Mouse (Mus musculus): ENCODE results near the gene Gm7075. TPM values are rescaled to one million over a fixed set of nuclear protein-coding genes. Genes with fewer than 3 reads are reported as not detected.
"Not testable (repeated sequence)": the region's sequence is repeated elsewhere in the genome, so short reads cannot be mapped to it uniquely, and the experiment has no call there.

Gene Gm7075
- polyA plus RNA-seq (2017; shearing (Covaris generic)): not detected

DNA sequence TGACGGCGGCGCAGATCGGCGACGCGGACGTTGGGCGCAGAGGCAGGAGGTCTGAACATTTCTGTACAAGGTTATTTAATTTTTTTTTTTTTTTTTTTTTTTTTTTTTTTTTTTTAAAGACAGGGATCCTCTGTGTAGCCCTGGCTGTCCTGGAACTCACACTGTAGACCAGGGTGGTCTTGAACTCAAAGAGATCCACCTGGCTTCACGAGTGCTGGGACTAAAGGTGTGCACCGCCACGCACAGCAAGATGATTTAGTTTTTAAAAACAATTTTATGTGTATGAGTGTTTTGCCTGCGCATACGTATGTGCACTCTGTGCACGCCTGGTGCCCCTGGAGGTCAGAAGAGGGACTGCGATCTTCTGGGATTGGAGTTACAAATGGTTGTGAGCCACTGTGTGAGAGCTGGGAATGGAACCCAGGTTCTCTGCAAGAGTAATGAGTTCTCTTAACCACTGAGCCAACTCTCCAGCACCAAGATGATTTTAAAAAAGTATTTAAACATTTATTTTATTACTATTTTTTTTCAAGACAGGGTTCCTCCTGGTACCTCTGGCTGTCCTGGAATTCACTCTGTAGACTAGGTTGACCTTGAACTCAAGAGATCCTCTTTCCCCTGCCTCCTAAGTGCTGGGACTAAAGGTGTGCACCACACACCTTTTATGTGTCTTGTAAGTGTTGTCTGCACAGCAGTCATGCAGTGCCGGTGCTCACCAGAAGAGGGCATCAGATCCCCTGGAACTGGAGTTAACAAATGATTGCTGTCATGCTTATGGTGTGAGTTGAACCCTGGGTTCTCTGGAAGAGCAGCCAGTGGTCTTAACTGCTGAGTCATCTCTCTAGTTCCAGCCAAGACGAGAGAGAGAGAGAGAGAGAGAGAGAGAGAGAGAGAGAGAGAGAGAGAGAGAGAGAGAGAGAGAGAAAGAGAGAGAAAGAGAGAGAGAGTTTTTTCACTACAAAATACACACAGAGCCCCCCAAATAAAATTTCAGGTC, at the start of gene Gm7075:
Gm7075 (minus strand) TSS at position 51 of the 997 bp plus-strand sequence.
- peak; percentile 37 for ATAC-seq

GRCm38 (mm10) chr10:63460935-63461334, 39.3 kb upstream of the Gm7075 start:
- ATAC-seq: no peak

DNA sequence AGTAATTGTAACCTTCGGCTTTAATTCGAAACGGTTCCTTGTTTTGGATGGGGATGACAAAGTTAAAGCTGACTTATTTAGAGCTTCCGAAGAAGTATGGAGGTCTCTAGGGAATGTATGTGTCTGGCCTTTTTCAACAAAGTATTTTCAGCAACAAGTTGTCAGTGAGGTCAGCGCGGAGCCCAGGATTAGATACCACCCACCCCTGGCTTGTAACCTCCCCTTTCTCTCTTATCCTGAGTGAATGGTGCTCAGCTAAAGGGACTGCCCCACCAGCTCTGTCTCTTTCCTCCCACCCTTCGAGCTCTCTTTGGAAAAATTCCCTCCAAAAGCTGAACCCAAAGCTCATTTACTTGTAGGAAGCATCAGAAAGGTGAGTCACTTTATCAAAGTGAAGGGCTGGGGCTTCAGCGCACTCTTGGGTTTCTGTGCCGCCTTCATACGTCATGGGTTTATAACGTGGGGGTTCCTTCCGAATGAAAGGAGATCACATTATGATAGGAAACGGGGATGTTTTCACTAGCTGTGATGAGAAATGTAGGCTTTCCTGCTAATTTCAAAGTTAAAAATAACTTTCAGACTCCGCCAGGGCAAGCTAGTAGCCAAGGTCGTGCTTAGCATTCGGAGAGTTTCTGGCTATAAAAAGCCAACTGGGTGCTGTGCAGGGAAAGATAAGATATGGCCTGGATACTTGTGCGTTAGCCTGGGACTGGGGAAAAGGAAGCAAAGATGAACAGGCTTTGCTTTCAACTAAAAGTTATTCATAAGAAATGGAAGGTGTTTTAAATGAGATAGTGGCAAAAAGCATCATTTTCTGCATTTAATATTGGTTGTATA, 35.9 kb upstream of the Gm7075 start:
- ATAC-seq: no peak

GRCm38 (mm10) chr10:63455110-63455878, 33.7 kb upstream of the Gm7075 start:
- ATAC-seq: no peak

DNA sequence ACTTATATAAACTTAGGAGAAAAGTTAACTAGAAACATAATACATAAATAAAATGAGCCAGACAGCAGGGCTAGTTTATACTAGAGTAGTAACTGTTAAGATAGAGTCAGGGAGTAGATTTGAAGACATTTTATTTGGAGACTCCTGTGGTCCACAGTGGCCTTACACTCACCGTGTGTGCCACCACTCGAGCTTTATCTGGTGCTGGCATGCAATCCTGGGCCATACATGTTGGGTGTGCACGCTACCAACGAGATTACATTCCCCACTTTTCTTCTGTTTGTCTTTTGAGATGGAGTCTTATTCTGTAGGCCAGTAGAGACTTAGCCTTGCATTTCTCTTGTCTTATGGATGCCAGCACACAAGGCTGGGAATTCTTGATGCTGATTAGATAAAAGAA, 32.3 kb upstream of the Gm7075 start:
- no peak for ATAC-seq

DNA sequence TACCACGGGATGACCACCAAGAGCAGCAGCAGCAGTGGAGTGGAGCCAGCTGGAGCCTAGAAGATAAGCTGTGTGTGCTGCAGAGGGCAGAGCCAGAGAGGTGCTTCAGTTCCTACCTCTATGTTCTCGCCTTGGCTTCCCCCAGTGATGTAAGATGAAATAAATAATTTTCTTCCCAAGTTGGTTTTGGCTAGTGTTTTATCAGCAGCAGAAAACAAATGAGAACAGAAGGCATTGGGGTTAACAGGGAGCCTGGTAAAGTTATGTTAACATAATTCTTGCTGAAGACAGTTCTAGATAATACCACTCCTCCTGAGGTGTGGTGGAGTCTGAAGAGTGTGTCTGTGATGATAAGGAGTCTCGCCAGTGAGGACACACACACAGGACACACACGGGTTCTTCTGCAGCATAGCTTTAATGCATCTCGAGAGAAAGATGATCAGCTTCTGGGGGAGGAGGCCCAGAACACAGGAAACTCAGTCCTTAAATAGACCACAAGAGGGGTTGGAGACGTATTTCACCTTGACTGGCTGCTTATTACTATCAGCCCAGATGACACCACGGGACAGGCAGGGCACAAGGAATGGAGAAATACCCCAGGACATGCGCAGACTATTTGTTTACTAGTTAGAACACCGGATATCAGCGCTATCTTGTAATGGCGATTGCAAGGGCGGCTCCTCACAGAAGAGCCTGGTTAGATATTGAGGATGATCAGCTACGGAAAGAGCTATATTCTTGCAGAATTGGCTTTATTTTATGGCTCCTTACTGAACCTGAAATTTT, 23.2 kb upstream of the Gm7075 start:
- ATAC-seq: not testable (repeated sequence)

DNA sequence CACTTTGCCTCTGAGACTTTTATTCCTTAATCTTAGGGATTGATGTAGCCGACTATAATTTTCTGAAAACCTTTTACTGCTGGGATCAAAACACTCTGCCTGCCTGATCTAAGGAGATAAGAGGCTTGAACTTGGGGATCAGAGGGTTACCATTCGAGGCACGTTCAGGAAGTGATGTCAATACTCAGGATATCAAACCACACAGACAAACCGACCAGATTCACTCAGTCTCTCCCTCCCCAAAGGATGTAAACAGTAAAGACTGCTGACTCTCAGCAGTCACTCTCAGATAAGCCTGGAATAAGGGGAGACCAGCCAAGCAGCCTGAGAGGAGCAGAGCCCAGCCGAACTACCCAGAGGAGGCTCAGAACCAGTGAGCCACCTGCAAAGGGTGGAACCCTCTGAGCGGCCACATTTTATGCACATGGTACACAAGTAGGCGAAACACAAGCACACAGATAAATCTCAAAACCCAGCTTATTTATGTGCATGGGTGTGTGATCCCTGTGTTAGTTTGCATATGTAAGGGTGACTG, 18.2 kb upstream of the Gm7075 start:
- no peak for ATAC-seq

- no peak for ATAC-seq
These were observed 17.2 kb upstream of the Gm7075 start for GRCm38 (mm10) chr10:63438736-63439262.

DNA sequence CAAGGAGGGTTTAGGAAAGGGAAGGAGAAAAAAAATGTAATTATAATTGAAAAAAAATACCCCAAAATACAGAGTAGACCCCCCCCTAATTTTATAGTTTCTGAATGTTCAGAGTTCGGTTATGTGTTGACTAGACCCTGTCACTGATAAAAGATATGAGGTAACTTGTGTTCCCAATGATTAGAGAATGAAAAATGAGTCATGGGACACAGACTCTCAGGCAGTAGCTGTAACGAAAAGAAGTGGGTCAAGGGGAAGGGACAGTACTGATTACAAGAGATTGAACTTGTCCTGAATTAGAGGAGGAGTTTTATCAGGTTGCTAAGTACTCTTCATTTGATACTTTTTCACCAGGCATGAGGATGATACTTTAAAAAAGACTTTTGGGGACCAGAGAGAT, 11.3 kb upstream of the Gm7075 start:
- ATAC-seq: no peak

GRCm38 (mm10) chr10:63432099-63432498, 10.5 kb upstream of the Gm7075 start:
- no peak for ATAC-seq

GRCm38 (mm10) chr10:63431221-63431736, 9.7 kb upstream of the Gm7075 start:
- no peak for ATAC-seq

DNA sequence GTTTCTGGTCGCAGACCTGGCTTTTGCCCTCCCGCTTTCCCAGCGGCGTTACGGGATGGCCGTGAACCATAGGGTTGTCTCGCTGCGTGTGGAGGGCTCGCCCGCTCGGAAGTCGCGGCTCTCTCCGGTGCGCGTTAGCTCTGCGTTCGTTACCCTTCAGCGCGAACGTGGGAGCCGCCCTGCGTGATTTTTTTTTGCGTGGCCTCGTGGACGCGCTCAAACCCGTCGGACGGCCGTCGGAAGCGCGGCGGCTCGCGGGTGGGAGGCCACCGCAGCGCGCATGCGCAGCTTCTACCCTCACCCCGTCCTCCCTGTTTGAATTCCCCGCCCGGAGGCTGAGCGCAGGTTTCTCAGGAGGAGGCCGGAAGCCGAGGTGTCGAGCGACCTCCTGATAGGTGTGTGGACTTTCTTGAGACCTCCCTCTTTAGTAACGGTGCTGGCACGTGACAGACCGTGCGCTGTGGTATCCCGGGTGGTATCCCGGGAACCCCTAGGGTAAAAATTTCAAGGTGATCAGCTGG, 8.3 kb upstream of the Gm7075 start, which contains the start of gene Ctnna3:
Ctnna3 (plus strand) TSS at position 314 of the 521 bp plus-strand sequence.
- peak; percentile 90 for ATAC-seq

GRCm38 (mm10) chr10:63429380-63429779, 7.8 kb upstream of the Gm7075 start:
- ATAC-seq: peak; percentile 72

GRCm38 (mm10) chr10:63429023-63429340, 7.4 kb upstream of the Gm7075 start:
- ATAC-seq: no peak

- ATAC-seq: peak; percentile 11
These were observed 6.8 kb upstream of the Gm7075 start for GRCm38 (mm10) chr10:63428243-63429022.

- no peak for ATAC-seq
These were observed 5.6 kb upstream of the Gm7075 start for GRCm38 (mm10) chr10:63427146-63427545.

GRCm38 (mm10) chr10:63424475-63424814, 2.9 kb upstream of the Gm7075 start:
- ATAC-seq: peak; percentile 47

DNA sequence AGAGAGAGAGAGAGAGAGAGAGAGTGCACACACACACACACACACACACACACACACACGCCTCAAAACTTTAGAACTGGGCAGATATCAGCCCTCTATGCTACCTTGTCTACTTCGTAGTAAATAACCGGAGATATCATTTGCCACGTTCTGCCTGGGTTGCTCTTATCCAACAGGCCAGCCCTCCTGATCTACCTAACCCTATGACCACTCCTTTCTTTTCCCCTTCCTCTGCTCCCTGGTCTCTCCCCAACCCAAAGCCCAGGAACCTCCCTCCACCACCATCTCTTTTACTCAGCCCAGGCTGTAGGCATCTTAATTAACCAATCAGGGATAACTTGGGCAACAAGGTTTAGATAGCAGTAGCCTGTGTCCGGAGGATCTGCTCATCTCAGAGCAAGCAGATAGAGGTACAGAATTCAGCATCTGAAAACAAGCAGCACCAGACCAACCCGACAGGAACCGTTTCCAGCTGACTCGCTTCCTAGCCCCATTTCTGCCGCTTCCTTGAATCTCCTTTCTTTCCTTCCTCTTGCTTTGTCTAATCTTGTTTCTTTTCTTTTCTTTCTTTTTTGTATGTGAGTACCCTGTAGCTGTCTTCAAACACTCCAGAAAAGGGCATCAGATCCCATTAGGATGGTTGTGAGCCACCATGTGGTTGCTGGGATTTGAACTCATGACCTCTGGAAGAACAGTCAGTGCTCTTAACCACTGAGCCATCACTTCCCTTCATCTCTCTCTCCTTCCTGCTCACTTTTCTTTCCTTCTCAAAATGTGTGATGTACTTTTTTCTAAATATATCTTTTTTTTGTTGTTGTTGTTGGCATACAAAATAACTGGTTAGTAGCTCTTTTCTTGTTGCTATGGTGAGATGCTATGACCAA, 2.2 kb upstream of the Gm7075 start:
- ATAC-seq: no peak

DNA sequence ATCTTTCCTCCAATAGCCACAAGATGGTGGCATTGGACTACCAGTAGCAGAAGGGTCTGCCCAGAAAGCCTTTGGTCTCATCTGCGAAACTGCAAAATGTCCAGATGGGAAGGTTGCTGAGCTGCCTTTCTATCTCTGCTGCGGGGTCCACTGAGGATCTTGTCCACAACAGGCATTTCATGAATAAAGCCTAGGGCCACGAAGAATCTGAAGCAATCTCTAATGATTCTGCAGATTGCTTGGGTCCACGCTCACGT, 1.1 kb upstream of the Gm7075 start:
- no peak for ATAC-seq
